Mouse (Mus musculus) CD4-positive, CD25-positive, alpha-beta regulatory T cell, adult 4 months (primary cell): Measurements from ENCODE around the gene Plcd3. TPM values are rescaled to one million over a fixed set of nuclear protein-coding genes. Genes with fewer than 3 reads are reported as not detected.

Source experiments
- ATAC-seq: one replicate; pipeline ENCODE4 v1.8.0; 2017
- polyA plus RNA-seq, 2 experiments: library from polyadenylated mRNA; unstranded; fragments of 100-300 nt; shearing (Covaris generic); gene quantifications; one replicate each; pipeline ENCODE4 v1.2.1; 2017

The Plcd3 gene
- polyA plus RNA-seq, 2 experiments from 2014 or later, result 0.41 to 0.51 TPM

DNA sequence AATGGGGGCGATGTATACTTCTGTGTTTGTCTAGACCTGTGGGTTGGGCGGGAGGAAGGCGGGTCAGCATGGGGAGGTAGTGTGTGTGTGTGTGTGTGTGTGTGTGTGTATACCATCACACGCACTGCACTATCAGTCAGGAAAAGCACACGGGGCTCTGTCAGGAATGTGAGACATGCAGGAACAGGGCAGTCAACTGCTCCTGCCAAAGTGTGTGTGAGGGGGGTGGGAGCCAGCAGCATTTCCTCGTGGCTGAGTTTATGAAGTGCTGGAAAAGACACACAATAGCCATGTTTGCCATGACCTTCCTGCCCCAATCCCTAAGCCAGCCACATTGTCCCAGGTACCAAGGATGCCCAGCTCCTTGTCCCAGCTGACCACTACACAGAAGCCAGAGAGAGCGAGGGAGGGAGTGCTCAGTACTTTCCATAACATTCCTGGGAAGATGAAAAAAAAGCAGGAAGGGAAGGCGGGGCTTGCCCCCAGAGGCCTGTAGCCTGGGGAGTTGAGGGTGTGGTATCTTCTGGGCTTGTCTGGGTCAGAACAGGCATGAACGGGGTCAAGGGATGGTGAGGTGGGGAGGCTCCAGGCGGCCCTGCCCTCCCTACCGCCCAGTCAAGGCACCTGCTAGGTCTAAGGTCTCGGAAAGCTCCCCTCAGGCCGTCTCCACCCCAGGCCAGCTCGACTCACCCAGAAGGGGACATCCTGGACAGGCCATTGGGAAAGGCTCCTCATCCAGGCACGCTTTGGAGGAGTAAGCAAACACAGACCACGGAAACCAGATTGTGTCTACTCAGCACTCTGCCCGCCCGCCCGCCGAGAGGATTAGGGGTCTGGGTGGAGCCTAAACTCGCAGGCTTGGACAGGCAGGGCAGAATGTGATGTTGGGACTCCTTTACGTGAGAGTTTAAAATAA, 4.2 kb downstream of the Plcd3 start:
- ATAC-seq, result no peak

DNA sequence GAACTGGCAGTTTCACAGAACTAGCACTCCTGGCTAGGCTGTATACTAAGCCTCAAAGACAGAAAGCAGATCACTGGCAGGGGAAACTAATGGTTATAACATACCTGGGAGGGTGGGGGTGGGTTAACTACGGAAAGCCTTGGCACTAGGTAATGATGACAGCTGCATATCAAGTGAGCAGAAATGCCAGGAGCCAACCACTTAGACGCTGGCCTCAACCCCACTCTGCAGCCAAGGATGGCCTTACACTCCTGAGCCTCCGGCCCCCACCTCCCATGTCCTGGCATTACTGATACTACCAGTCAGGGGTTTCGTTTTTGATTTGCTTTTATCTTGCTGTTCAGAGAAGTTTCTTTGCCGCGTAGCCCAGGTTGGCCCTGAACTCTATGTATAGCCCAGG, 5.7 kb downstream of the Plcd3 start:
- ATAC-seq, result no peak

DNA sequence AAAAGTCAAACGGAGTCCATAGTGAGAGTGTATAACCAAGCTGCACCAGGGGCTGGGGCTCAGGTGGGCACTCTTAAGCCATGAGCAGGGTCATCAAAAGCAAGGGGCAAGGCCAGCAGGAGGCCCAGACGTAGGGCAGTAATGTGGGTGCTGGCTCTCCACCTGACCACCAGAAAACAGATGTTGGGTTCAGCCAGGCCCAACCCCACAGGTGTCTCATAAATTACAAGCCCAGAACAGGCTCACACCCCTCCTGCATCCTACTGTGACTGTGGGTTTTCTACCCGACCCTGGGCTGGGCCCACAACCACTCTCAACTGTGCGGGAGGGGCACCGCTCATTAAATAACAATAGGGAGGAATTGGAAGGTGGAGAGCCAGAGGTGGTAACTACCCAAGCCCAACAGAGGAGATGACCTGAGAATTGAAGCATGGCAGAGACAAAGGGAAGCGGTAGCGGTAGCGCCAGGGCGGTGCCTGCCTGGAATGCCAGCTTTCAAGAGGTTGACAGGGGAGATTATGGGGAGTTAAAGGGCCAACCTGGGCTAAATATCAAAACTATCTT, 6.3 kb downstream of the Plcd3 start:
- no peak for ATAC-seq

DNA sequence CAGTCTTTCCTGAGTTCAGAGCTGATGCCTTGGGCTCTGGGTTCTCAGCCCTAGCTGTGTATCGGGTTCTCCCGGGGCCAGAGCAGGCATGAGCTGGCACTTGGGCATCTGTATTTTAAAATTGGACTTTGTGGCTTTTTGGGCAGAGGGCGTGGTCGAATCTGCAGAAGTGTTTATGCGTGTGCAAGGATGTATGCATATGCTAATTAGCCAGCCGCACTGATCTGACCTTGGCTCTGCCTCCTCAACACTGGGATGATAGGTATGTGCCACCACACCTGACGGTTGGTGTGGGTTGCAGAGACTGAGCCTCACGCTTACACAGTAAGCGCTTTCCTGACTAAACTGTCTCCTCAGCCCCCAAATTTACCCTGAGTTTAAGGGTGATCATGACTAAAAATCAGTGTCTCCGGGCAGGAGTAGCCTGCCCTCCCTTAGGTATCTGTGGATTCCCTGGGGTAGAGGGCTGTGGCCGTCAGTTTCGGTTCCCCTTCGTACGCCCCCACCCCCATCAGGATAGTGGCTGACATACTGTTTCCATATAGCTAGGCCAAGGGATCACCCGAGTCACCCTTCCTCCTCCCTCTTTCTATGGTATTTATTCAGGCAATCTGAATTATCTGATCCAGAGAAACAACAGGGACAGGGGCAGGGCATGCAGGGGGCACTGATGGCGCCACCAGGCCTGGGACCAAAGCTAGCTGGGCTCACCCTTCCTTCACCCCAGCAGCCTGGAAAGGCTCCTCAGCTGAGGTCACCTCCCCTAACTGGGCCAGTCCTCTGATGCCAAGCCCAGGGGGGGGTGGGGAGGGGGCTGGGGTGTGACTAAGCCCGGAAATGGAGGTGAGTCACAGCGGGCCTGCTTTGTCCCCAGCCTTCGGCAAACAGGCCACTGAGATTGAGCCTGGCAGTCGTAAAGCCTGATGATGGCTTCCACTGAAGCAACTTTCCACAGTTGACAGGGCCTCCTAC, 7.3 kb downstream of the Plcd3 start:
- no peak for ATAC-seq

DNA sequence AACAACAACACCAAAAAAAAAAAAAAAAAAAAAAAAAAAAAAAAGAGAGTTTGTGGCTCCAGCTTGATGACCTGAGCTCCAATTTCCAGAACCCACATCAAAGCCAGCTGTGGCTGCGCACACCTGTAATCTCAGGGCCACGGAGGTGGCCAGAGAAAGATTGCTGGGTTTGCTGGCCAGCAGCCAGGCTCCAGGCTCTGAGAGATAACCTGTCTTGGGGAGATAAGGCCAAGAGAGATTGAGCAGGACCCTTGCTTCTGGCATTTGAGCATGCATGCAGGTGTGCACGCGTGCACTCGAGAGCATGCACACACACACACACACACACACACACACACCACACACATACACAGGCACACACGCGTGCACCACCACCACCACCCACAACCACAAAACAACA, 8.2 kb downstream of the Plcd3 start:
- no peak for ATAC-seq

DNA sequence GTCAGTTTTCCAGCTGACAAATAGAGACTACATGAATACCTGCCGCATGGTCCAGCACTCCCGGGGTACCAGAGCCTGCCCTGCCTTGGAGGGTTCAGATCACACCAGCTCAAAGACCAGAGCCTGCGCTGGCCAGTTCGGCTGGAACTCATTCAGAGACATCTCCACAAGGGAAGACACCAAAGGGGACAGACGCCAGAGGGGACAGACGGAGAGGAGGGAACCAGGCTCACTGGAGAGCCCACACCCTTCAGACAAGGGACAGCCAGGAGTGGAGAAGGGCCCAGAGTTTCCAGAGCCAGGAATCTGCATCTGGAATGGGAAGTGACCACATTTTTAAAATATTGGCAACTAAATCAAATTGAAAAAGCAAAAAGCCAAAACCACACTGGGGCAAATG, 19.8 kb downstream of the Plcd3 start:
- ATAC-seq, result no peak

DNA sequence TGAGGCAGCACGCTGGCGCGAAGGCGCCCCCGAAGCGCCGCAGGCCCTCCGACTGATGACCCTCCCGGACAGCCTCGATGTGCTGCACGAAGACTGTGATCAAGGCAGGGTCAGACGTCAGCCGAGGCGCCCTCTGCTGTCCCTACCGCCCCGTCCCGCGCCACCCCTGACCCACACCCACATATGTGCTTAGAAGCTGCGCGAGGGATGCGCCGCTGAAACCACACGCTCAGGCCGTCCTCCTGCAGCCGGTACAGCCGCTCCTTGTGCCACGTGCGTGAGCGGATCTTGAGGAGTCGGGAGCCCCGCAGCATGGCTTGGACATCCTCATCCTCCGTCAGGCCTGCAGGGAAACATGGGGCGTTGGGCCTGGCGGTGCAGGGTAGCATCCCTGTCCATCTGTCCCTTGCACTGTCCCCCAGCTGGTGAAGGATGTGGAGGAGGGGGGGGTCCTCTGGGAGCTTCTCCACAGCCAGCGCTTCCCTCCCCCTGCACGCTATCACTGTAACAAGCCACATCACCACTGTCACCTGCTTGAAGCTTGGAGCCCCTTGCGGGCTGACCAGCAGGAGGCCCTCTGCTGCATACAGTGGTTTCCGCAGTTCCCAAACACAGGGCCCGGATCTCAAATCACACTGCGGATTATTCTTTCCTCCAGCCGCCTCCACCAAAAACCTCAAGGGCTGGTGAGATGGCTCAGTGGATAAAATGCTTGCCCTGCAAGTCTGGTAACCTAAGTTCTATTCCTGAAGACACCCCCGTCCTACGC, 21.0 kb downstream of the Plcd3 start:
- no peak for ATAC-seq

DNA sequence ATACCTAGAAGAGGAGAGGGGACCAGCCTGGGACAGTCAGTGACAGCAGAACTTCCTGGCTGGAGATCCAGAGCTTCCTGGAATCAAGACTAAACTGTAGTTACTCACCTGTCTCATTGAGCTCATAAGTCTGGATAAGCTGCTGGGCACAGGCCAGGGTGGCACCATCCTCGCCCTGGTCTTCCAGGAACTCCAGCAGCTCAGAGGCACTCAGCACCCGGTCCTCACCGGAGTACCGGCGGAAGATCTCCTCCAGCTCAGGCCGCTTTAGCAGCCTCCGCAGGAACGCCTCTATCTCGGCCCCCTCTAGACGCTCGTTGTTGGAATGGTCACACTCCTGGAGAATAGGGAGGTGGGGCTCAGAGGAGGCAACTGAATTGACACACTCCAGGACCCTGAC, 23.3 kb downstream of the Plcd3 start:
- no peak for ATAC-seq

DNA sequence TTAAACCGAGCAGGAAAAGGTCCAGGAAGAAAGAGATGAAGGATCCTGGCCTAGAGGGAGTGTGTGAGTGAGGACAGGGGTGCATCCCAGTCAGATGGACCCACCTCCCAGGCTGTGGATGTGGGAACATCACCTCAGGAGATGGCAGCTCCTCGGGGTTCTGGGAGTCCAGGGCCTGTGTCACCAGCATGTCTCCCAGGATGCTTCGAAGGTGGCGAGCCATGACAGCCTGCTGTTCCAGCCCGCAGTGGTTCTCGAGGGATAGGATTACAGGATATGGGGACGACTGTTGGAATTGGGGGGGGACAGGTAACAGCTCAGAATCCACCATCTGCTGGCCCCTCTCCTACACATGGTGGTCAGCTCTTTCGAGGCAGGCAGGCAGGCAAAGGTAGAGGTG, 24.9 kb downstream of the Plcd3 start:
- ATAC-seq, result no peak

DNA sequence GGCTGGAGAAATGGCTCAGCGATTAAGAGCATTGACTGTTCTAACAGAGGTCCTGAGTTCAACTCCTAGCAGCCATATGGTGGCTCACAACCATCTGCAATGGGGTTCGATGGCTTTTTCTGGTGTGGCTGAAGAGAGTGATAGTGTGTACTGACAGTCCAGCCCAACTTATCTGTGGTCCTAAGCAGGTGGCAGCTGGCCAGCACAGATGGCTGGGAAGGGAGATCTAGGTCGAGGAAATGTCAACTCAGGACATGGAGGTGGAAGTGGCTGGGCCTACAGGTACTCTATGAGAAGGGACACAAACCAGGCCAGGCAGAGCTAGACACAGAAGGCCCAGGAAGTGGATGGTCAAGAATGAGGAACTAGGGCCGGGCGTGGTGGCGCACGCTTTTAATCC, 25.4 kb downstream of the Plcd3 start:
- ATAC-seq, result no peak

DNA sequence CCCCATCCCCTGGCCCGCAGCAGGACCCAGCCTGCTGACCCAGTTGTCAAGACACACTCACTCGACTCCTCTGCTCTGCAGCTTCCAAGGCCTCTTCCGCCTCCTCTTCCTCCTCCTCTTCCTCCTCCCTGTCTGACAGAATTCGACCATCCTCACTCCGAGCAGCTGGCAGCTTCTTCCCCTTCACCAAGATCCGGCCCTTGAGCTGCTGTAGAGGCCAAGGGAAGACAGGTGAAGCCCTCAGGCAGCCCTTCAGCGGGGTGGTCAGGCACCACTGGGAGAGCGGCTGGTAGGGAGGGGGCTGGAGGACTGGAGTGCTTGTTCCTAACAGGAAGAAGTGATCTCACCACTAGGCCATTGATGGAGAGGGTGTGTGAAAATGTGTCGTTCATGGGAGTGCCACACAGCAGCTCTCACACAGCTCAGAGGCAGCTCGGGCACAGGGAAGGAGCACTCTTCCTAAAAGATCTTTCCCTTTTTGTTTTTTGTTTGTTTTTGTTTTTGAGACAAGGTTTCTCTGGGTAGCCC, 26.6 kb downstream of the Plcd3 start:
- no peak for ATAC-seq

DNA sequence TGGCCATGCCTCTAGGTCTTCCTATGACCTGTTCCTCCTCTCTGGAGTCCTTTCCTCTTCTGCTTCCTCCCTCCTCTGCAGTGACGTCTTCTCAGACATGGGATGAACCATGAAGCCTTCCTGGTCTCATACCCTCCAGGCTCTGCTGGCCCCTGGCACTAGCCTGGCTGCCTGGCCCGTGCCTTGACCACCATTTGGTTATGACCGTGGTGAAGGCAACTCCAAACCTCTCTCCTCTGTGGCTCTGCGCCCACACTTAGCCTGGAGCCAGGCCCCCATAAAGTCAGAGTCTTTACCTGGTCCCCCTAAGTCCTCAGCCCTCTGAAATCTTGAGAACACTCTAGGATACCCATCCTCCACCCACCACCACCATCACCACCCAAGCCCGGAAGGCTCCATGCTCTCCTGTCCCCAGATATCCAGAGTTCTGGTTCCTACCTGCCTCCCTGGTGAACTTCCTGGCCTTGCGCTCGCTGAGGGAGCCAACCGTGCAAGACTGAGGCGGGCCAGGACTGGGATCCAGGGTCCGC, 27.3 kb downstream of the Plcd3 start:
- no peak for ATAC-seq

DNA sequence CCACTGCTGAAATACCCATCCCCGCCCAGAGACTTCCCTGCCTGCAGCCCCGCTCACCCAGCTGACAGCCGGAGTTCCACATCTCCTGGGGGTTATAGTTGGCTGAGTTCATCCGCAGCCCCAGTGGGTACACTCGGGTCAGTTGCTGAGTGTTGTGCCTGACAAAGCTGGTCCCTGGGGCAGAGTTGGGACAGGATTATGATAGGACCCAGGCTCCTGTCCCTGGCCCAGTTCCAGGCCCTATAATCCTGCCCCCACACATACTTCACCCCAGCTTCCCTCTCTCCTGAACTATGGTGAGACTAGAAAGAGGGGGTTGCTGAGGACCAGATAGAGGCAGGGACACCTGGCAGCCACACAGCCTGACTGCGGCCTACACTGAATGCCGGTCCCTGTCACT, 27.8 kb downstream of the Plcd3 start:
- no peak for ATAC-seq

DNA sequence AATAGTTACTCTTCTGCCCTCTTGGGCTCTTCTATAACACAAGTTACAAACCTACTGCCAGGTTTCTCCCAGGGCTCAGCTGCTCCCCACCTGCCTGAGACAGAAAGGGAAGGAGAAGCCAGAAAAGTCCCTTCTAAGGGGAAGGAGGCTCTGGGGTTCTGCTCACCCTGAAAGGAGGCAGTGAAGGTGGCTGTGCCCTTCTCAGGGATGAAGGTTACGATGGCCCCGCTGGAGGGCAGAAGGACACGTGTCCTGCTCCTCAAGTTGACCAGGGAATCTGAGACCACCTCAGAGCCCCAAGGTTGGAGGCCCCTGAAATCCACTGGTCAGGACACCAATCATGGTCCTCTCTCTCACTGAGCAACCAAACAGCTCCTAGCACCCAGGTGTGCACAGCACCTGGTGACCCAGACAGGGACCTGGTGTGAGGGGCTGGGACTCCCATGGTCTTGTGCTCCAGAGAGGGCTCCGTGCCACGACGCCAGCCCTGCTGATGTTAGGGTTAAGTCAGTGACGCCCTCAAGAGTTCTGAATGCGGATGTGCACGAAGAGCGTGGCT, 31.1 kb downstream of the Plcd3 start:
- ATAC-seq, result no peak

DNA sequence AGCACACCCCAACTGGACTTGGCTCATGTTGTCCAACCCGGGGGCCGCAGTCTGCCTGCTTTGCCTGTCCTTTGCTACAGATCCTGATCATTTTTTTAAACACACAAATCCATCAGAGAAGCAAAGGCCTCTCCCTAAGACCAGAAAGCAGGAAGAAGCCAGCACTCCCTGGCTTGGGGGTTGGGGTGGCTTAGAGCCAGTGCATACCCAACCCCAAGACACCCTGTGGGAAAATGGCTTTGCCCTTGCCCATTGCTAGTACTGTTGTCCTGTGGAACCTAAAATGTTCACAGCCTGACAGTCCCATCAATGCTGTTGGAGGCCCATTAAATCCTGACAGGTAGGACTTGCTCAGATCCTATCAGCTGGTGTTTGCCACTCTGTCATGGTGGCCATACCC, 31.7 kb downstream of the Plcd3 start:
- ATAC-seq, result no peak

DNA sequence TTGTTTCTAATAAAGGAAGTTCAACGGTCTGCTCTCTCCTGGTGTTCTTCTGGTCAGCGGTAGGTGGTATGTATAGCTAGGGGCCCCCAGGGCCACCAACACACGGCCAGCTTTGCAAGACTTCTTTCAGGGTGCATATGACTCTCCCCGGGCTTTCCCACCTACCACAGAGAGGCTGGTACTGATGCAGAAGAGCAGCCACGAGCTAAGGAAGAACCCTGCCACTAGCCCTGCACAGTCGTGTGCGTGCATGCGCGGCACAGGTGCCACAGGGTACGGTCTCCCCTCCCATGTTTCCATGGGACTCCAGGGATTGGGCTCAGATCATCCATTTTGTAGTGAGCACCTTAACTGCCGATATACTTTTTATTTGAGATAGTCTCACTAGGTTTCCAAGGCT, 32.6 kb downstream of the Plcd3 start:
- no peak for ATAC-seq

DNA sequence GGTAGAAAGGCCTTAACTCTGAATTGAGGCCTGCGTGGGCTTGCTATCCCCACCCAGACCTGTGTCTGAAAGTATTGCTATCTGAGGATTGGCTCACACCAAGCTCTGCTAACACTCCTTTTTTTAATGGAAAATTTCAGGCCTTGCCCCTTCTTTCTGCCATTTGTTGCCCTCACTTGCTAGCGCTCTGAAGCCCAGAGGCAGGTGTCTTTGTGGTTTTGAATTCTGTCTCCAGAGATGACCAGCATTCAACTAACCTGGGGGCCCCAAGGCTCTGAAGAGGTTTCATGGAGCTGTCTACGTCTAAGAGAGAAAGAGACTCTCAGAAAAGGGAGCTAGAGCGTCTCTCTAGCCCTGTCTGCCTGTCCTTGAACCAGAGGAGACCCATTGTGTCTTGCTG, 33.2 kb downstream of the Plcd3 start:
- no peak for ATAC-seq

DNA sequence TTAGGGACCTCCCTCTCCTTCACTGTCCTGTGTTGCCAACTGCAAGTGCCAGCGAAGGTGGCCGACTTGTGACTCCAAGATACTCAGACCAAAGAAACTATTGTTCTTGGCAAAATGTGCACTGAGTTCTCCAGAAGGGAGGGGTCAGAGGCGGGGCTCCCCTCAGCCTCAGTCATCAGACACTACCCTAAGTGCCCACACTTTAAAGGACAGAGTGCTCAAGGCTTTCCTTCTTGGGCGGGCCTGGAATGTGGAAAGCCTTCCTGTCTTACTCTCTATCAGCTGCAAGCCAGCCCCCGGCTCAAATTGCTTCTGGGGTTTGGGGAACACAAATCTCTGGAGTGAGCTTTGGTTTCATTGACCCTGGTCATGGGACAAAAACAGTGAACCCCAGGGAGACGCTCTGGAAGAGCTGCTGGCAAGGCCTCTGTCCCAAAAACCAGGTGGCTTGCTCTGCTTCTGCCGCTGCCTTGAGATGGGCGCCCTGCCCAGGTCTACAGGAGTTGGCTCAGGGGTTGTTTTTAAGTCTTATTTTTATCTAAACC, 33.9 kb downstream of the Plcd3 start:
- no peak for ATAC-seq

DNA sequence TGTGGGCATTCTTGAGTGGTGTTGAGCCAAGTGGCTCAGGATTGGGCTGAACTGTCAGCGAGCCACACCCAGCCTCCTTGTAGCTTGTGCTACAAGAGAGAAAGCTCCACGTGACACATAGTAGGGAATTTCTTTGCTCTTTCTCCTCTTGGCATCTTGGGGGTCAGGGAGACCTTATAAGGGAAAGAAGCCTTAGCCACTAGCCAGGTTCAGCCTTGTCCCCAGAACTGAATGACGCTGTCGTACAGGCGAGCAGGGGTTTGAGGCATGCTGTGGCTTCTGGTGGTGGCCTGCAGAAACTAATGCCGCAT, 34.5 kb downstream of the Plcd3 start:
- ATAC-seq, result no peak

DNA sequence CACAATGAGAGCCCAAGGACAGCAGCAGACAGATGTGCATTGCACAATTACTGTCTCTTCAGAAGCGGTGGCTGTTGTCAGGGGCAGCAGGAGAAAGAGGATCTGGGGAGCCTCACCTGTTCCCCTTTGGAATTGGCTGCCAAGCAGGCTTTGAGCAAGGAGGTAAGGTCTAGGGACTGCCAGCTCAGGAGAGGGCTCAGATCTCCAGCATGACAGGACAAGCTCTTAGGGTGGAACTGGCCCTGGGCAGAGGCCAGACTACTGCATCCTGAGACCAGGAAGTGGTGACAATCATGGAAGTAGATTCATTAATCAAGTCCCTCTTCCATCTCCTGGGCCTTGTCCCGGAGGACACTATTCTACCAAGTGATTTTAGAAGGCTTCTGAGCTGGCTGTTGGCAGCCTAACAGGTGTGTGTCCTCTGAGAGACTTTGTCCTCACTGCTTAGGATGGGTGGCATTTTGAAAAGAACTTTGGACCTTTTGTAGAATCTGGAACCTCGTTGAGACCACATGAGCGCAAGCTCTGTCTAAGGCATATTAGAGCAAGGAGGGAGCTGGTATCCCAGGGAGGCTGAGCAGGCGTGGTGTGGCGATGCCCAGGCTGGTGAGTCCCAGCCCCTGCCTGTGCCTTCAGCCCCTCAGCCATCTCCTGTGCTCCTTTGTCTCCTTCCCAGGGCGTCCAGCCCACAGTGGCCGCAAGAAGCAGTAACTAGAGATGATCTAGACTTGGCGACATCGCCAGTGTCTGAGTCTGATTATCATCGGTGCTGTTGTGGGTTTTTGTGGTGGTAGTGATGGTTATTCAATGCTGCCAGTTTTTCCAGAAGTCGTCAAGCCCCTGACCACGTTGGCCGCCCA, 35.0 kb downstream of the Plcd3 start:
- ATAC-seq, result no peak
